In the genomic region with DNA sequence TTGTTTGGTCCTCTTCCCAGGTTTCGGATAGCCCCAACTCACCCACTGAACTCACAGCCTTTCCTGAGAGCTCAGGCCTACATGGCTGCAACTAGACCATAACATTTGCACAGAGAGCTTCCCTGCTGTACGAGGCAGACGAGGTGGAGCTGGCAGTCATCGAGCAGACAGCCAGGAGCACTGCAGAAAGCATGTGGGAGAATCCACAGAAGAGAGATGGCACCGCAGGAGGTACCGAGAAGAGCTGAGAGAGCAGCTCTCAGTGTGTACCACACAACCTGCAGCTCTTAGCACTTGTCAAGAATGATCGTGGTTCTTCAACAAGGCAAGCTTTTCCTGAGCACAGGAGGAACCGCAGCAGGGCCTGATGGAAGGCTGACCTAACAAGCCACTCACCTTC, we compare ENCODE assay signal across 36 mouse cellular contexts. TPM values are rescaled to one million over a fixed set of nuclear protein-coding genes. Genes with fewer than 3 reads are reported as not detected.
"Had no signal": no experiment of that assay in that cellular context is flagged by ENCODE, and none has a peak within 500 bp of the region (broad histone marks: within the 10 kb centered on the region; RNA-seq: fewer than 3 reads in every experiment).

No protein-coding gene starts in this region.

- H3K4me1 ChIP-seq: heart, embryonic 10.5 days; heart, embryonic 12.5 days; heart, embryonic 13.5 days; heart, embryonic 15.5 days; hindbrain, embryonic 10.5 days; hindbrain, embryonic 12.5 days; hindbrain, embryonic 13.5 days; hindbrain, embryonic 15.5 days; intestine, embryonic 15.5 days; kidney, embryonic 15.5 days had no signal

- H3K9ac ChIP-seq: heart, embryonic 12.5 days; heart, embryonic 13.5 days; heart, embryonic 15.5 days; hindbrain, embryonic 12.5 days; hindbrain, embryonic 13.5 days; hindbrain, embryonic 14.5 days; hindbrain, embryonic 15.5 days; intestine, embryonic 15.5 days; kidney, embryonic 15.5 days had no signal

- ATAC-seq: hindbrain, embryonic 16.5 days; hindbrain, postnatal 0 days; inflammation-experienced regulatory T-cells, adult 6 months; intestine, embryonic 15.5 days; intestine, embryonic 16.5 days; intestine, postnatal 0 days had no signal

- H3K27me3 ChIP-seq: heart, embryonic 12.5 days; heart, embryonic 13.5 days; heart, embryonic 15.5 days; hindbrain, embryonic 12.5 days; hindbrain, embryonic 13.5 days; hindbrain, embryonic 15.5 days; intestine, embryonic 15.5 days; kidney, embryonic 15.5 days had no signal

- H3K4me3 ChIP-seq: heart, embryonic 10.5 days; heart, embryonic 12.5 days; heart, embryonic 13.5 days; heart, embryonic 15.5 days; hindbrain, embryonic 10.5 days; hindbrain, embryonic 12.5 days; hindbrain, embryonic 13.5 days; hindbrain, embryonic 15.5 days; intestine, embryonic 15.5 days; kidney, embryonic 15.5 days; left cerebral cortex, adult 2 months had no signal

- H3K4me2 ChIP-seq: heart, embryonic 12.5 days; heart, embryonic 13.5 days; heart, embryonic 15.5 days; hindbrain, embryonic 12.5 days; hindbrain, embryonic 13.5 days; hindbrain, embryonic 14.5 days; hindbrain, embryonic 15.5 days; intestine, embryonic 15.5 days; kidney, embryonic 15.5 days had no signal

- H3K9me3 ChIP-seq: heart, embryonic 10.5 days; heart, embryonic 12.5 days; heart, embryonic 13.5 days; heart, embryonic 15.5 days; hindbrain, embryonic 10.5 days; hindbrain, embryonic 12.5 days; hindbrain, embryonic 13.5 days; hindbrain, embryonic 15.5 days; intestine, embryonic 15.5 days; kidney, embryonic 15.5 days had no signal

- H3K27ac ChIP-seq: heart, embryonic 10.5 days; heart, embryonic 13.5 days; heart, embryonic 15.5 days; hindbrain, embryonic 10.5 days; hindbrain, embryonic 12.5 days; hindbrain, embryonic 13.5 days; hindbrain, embryonic 14.5 days; hindbrain, embryonic 15.5 days; hindbrain, postnatal 0 days; intestine, embryonic 15.5 days; kidney, embryonic 15.5 days; kidney, postnatal 0 days; left cerebral cortex, adult 2 months had no signal

- DNase-seq: heart, postnatal 10 days; heart, postnatal 14 days; heart, postnatal 36 days; kidney, adult 11 months; kidney, adult 18-20 months; kidney, adult 2 months; kidney, adult 8-10 months; kidney, adult 9 months; kidney, postnatal 10 days; kidney, postnatal 14 days; kidney, postnatal 25 days; kidney, postnatal 36 days; kidney, postnatal 4 days; layer of hippocampus, adult 9-11 months; layer of hippocampus, postnatal 36 days had no signal

RNA-seq across cellular contexts. Expression of a gene that starts 11.3 kb away (rescaled TPM):
- total RNA-seq: hematopoietic stem cell, adult 5-6 weeks; hindbrain, postnatal 0 days had no signal
- polyA plus RNA-seq: heart, embryonic 12.5 days; heart, embryonic 14.5 days; hindbrain, embryonic 11.5 days; hindbrain, embryonic 12.5 days; hindbrain, embryonic 14.5 days; hindbrain, embryonic 16.5 days; inflammation-experienced regulatory T-cells, adult 6 months had no signal
